Mouse (Mus musculus) stomach, embryonic 16.5 days (tissue): ENCODE measurements at regions not wholly inside any gene's neighbourhood (a gene's known extent, or its start where the extent isn't known, plus 50 kb on each side); places are given as distances from the start of the nearest gene placed in this dataset.

Experiments
- ATAC-seq: fragments of 200-750 bp; cut with Nextera tagmentation; 2 replicates; pipeline ENCODE4 v1.8.0; 2017; ENCODE audit warnings: moderate number of reproducible peaks, moderate TSS enrichment; ENCODE audit not compliant: insufficient read depth, low FRiP score
- H3K27ac ChIP-seq: fragments of 300-500 bp; sonication (generic); 2 replicates; pipeline ENCODE4 v1.5.1; 2014; ENCODE audit warnings: low read length
- H3K27me3 ChIP-seq: fragments of 300-500 bp; sonication (generic); 2 replicates; pipeline ENCODE4 v1.6.1; 2014; ENCODE audit warnings: low read length, control low read depth, mixed read lengths; ENCODE audit not compliant: control insufficient read depth, insufficient read depth
- H3K36me3 ChIP-seq: fragments of 300-500 bp; sonication (generic); 2 replicates; pipeline ENCODE4 v1.6.1; 2014; ENCODE audit warnings: low read length; ENCODE audit not compliant: control insufficient read depth, insufficient read depth
- H3K4me1 ChIP-seq: fragments of 300-500 bp; sonication (generic); 2 replicates; pipeline ENCODE4 v1.6.1; 2014; ENCODE audit warnings: low read length, control low read depth, mixed read lengths; ENCODE audit not compliant: control insufficient read depth, insufficient read depth
- H3K4me2 ChIP-seq: fragments of 300-500 bp; sonication (generic); 2 replicates; pipeline ENCODE4 v1.6.1; 2014; ENCODE audit warnings: low read depth, low read length, mixed read lengths
- H3K4me3 ChIP-seq: fragments of 300-500 bp; sonication (generic); replicated peaks from 2 replicates; pipeline ENCODE4 v1.5.1; 2014; ENCODE audit warnings: mild to moderate bottlenecking, low read length
- H3K9ac ChIP-seq: fragments of 300-500 bp; sonication (generic); 2 replicates; pipeline ENCODE4 v1.6.1; 2014; ENCODE audit warnings: low read length
- H3K9me3 ChIP-seq: fragments of 300-500 bp; sonication (generic); replicated peaks from 2 replicates; pipeline ENCODE4 v1.6.1; 2016; ENCODE audit warnings: low read length, control low read depth; ENCODE audit not compliant: control insufficient read depth
- WGBS: fragments of 180-500 bp; shearing (Covaris S2); extraction: QIAGEN DNeasy Blood & Tissue Kit; methylation state at CpG from one replicate; pipeline ENCODE4 v1.1.7; 2014; 5-methylcytosine and 5-hydroxymethylcytosine counted together

GRCm38 (mm10) chr2:138897101-138897500 is 596.6 kb upstream of the Sptlc3 start:
- Histone ChIP-seq H3K4me3 (no peak overlapping the region), H3K27me3 (no peaks in the 10 kb centered on the region), H3K36me3 (no peaks in the 10 kb centered on the region), H3K4me1 (no peaks in the 10 kb centered on the region), H3K9me3 (no peaks in the 10 kb centered on the region), H3K4me2 (no peak overlapping the region), H3K27ac (no peak overlapping the region), H3K9ac (no peak overlapping the region)
- 22% methylated on average over 3 of the region's 3 CpGs for WGBS
- ATAC-seq = no peak

- no peak overlapping the region for H3K9ac ChIP-seq
- 65% methylated on average over 2 of the region's 2 CpGs for WGBS
- ATAC-seq = peak; percentile 74; the same call in 1 of the 2 replicates
- no peaks in the 10 kb centered on the region for H3K4me1 ChIP-seq
- no peak overlapping the region for H3K27ac ChIP-seq
- H3K36me3 ChIP-seq = no peaks in the 10 kb centered on the region
- no peak overlapping the region for H3K4me2 ChIP-seq
- no peaks in the 10 kb centered on the region for H3K9me3 ChIP-seq
- no peaks in the 10 kb centered on the region for H3K27me3 ChIP-seq
- no peak overlapping the region for H3K4me3 ChIP-seq
These were observed 556.5 kb upstream of the Sptlc3 start for GRCm38 (mm10) chr2:138937165-138937564.

- no peaks in the 10 kb centered on the region for H3K4me1 ChIP-seq
- no peaks in the 10 kb centered on the region for H3K36me3 ChIP-seq
- H3K9me3 ChIP-seq = no peaks in the 10 kb centered on the region
- 76% methylated on average over 2 of the region's 2 CpGs for WGBS
- H3K4me2 ChIP-seq = no peak overlapping the region
- no peak for ATAC-seq
- H3K9ac ChIP-seq = no peak overlapping the region
- H3K4me3 ChIP-seq = no peak overlapping the region
- no peak overlapping the region for H3K27ac ChIP-seq
- no peaks in the 10 kb centered on the region for H3K27me3 ChIP-seq
These were observed 554.3 kb upstream of the Sptlc3 start for GRCm38 (mm10) chr2:138939367-138939766.

DNA sequence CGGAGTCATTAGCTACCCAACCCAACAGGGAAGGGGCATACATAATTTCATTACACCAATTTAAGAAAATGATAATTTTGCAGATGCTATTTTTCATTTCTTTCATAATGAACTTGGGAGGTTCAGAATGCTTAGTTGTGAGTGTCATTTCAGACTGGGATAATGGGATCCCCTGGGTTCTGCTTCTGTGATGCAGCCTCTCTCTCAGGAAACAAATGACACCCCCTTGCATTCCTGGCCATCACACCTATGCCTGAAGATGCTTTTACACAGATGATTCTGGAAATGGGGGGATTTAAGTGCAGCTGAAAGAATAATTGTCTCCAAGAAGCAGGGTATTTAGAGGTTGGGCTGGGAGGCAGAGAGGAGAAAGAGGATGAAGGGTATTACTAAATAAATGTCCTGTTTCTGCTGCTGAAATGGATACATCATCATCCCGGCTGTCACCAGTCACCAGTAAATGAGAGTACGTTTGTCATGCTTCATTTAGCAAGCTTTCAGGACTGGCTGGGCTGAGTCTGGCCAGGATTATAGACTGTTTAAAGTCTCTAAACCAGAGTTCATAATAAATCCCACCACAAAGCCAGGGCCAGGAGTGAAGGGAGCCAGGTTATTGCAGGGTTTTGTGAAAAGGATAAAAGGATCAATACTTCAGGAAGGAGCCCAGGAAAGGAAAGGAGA is 527.5 kb upstream of the Sptlc3 start:
- Histone ChIP-seq H3K36me3 (no peaks in the 10 kb centered on the region), H3K4me2 (no peak overlapping the region), H3K4me1 (no peaks in the 10 kb centered on the region), H3K4me3 (no peak overlapping the region), H3K27ac (no peak overlapping the region), H3K27me3 (no peaks in the 10 kb centered on the region), H3K9ac (no peak overlapping the region), H3K9me3 (no peaks in the 10 kb centered on the region)
- 47% methylated on average over 3 of the region's 3 CpGs for WGBS
- ATAC-seq = no peak

GRCm38 (mm10) chr2:138974548-138974947 is 519.2 kb upstream of the Sptlc3 start:
- Histone ChIP-seq H3K4me1 (no peaks in the 10 kb centered on the region), H3K4me2 (no peak overlapping the region), H3K27me3 (no peaks in the 10 kb centered on the region), H3K4me3 (no peak overlapping the region), H3K9me3 (no peaks in the 10 kb centered on the region), H3K27ac (no peak overlapping the region), H3K9ac (no peak overlapping the region), H3K36me3 (no peaks in the 10 kb centered on the region)
- 27% methylated on average over 2 of the region's 2 CpGs for WGBS
- ATAC-seq = no peak

DNA sequence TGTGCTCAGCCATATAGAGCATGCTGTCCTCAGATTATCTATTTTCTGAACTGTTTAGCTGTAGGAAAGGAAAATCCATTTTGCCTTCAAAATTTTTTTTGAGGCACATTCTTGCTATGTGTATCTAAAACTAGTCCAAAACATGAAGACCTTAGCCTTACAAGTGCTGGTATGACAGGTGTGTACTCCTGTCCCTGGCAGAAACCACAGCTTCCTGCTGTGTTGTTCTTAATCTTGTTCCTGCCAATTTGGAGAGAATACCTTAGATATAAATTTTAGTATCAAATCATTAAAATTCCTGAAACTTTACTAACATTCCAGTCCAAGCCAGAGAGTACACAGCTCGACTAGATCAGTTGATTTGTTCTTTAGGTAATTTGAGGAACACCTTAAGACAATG is 503.7 kb upstream of the Sptlc3 start:
- H3K36me3 ChIP-seq = no peaks in the 10 kb centered on the region
- H3K27me3 ChIP-seq = no peaks in the 10 kb centered on the region
- 43% methylated on average over 1 of the region's 1 CpGs for WGBS
- no peak overlapping the region for H3K4me3 ChIP-seq
- H3K9me3 ChIP-seq = no peaks in the 10 kb centered on the region
- H3K9ac ChIP-seq = no peak overlapping the region
- H3K4me2 ChIP-seq = no peak overlapping the region
- H3K4me1 ChIP-seq = no peaks in the 10 kb centered on the region
- no peak for ATAC-seq
- no peak overlapping the region for H3K27ac ChIP-seq

DNA sequence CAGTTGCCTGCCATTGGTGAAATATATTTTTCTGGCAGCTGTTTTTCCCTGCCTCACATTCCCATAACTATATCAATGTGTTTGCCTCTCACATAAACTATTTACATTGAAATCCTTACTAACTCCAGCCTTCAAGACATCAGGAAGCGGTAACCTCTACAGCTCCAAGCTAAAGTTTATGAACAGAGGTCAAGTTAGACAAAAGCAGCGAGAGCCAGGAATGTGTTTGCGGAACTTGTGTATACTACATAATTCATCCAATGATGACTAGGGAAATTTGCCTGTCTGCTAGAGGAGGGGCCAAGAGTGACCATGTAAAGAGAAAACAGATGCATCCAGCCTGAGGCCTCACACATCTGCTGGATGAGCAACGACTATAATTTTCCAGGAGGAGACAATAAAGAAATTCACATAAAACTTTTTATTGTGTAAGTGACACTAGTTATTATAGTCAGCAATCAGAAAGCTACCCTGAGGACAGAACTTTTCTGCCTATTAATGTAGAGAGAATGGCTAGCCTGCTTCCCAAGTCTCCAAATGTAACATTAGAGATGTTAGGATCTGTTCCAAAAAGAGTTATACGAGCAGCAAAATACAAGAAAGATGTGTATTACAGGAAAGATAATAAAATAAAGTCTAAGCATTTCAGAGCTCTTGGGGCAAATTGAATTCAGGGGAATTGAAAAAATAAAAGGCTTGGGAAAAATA is 461.5 kb upstream of the Sptlc3 start:
- peak; percentile 82 for ATAC-seq

DNA sequence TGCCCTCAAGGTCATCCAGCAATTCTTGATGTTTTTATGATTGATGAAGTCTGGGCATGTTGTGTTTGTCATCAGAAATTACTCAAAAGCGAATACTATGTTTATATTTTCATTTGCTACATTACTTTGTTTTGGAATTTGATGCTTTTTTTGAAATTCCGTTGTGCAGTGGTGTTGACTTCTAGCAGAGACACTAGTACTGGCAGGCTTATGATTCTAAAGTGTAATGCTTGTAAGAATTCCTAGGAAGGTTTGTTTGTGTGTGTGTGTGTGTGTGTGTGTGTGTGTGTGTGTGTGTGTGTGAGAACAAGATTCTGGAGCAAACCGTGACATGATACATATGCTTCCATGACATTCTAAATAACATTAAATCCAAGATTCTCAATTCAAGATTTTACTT is 458.9 kb upstream of the Sptlc3 start:
- ATAC-seq = no peak
- Histone ChIP-seq H3K4me1 (no peaks in the 10 kb centered on the region), H3K36me3 (no peaks in the 10 kb centered on the region), H3K27me3 (no peaks in the 10 kb centered on the region), H3K9ac (no peak overlapping the region), H3K4me3 (no peak overlapping the region), H3K9me3 (no peaks in the 10 kb centered on the region), H3K4me2 (no peak overlapping the region), H3K27ac (no peak overlapping the region)
- WGBS = 55% methylated on average over 3 of the region's 3 CpGs

More for the DNA sequence above, 461.5 kb upstream of the Sptlc3 start:
- no peak overlapping the region for H3K4me2 ChIP-seq
- no peaks in the 10 kb centered on the region for H3K36me3 ChIP-seq
- no peaks in the 10 kb centered on the region for H3K9me3 ChIP-seq
- WGBS = 38% methylated on average over 5 of the region's 5 CpGs
- no peak overlapping the region for H3K27ac ChIP-seq
- H3K4me1 ChIP-seq = no peaks in the 10 kb centered on the region
- no peaks in the 10 kb centered on the region for H3K27me3 ChIP-seq
- H3K9ac ChIP-seq = no peak overlapping the region
- no peak overlapping the region for H3K4me3 ChIP-seq

- no peak overlapping the region for H3K4me3 ChIP-seq
- 0 out of 2 replicates have a peak overlapping the region, but pooled peaks have one; percentile 62 for H3K27ac ChIP-seq
- H3K36me3 ChIP-seq = no peaks in the 10 kb centered on the region
- no peak for ATAC-seq
- no peaks in the 10 kb centered on the region for H3K27me3 ChIP-seq
- no peaks in the 10 kb centered on the region for H3K4me1 ChIP-seq
- 57% methylated on average over 3 of the region's 3 CpGs for WGBS
- H3K9me3 ChIP-seq = no peaks in the 10 kb centered on the region
- no peak overlapping the region for H3K9ac ChIP-seq
- H3K4me2 ChIP-seq = no peak overlapping the region
These were observed 451.9 kb upstream of the Sptlc3 start for GRCm38 (mm10) chr2:139041671-139042273.
